In the genomic region with DNA sequence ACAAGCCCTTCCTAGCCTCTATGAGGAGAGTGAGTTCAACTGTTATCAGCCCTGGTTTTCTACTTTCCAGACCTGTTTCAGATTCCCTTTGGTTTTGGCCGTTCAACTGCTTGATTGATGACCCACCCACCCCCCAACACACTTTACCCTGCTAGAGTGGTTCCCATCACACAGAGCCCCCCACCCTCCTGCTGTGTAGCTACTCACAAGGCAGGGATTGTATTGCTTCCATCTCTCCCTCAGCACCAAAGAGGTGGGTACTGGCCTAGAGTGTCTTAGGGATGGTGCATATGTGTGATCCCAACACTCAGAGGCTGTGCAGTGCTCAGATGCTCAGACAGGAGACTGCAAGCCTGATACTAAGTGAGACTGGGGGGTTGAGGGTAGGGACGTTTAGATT, we compare ENCODE assay signal across 18 mouse cellular contexts. TPM values are rescaled to one million over a fixed set of nuclear protein-coding genes. Genes with fewer than 3 reads are reported as not detected.
A peak's percentile ranks its signal among the peaks of the same experiment; 100 is the strongest.
DNase-seq lines count a peak whose midpoint lies in the region; ATAC-seq and TF ChIP-seq lines count a peak whose summit lies in the region.
"Had no signal": no experiment of that assay in that cellular context is flagged by ENCODE, and none has a peak within 500 bp of the region (broad histone marks: within the 10 kb centered on the region; RNA-seq: fewer than 3 reads in every experiment).

No protein-coding gene starts in this region.

- TF ChIP-seq CTCF in testis, adult 2 months (IDR thresholded peaks at IDR 0.05; ENCODE audit: control insufficient read depth, insufficient read depth, insufficient replicate concordance, low read depth, low read length), result no peak

- no peaks in the 10 kb centered on the region for H3K9me3 ChIP-seq in hindbrain, embryonic 11.5 days (ENCODE audit: control insufficient read depth, low read length)
- 0 out of 2 replicates have a peak, but pooled peaks cover 4% of the 10 kb centered on the region for H3K9me3 ChIP-seq in midbrain, embryonic 13.5 days
- H3K9me3 ChIP-seq: intestine, embryonic 15.5 days had no signal

- H3K27ac ChIP-seq in testis, adult 2 months (ENCODE audit: control insufficient read depth, insufficient read depth, low read depth, low read length), result no peak overlapping the region
- H3K27ac ChIP-seq in hindbrain, embryonic 11.5 days (ENCODE audit: low read depth, low read length), result peak overlapping the region; percentile 87
- H3K27ac ChIP-seq in midbrain, embryonic 13.5 days, result peak overlapping the region; percentile 89
- H3K27ac ChIP-seq: intestine, embryonic 15.5 days; liver, embryonic 14.5 days had no signal

- H3K4me2 ChIP-seq in hindbrain, embryonic 11.5 days (replicated peaks; ENCODE audit: low read depth, low read length), result no peak overlapping the region
- H3K4me2 ChIP-seq in midbrain, embryonic 13.5 days (replicated peaks), result peak overlapping the region; percentile 74

- H3K27me3 ChIP-seq in testis, adult 2 months (ENCODE audit: control insufficient read depth, insufficient read depth, low read length), result no peaks in the 10 kb centered on the region
- H3K27me3 ChIP-seq in hindbrain, embryonic 11.5 days (ENCODE audit: control insufficient read depth, insufficient read depth, low read length), result no peaks in the 10 kb centered on the region
- H3K27me3 ChIP-seq in midbrain, embryonic 13.5 days, result no peaks in the 10 kb centered on the region
- H3K27me3 ChIP-seq: intestine, embryonic 15.5 days had no signal

- 0 out of 2 replicates have a peak, but pooled peaks have one; percentile 9 for ATAC-seq in hindbrain, embryonic 11.5 days (ENCODE audit: low FRiP score)
- no peak for ATAC-seq in midbrain, embryonic 13.5 days
- ATAC-seq: intestine, embryonic 15.5 days had no signal

- no peak overlapping the region for H3K9ac ChIP-seq in hindbrain, embryonic 11.5 days (ENCODE audit: low read depth, low read length)
- H3K9ac ChIP-seq in midbrain, embryonic 13.5 days (replicated peaks), result 0 out of 2 replicates have a peak overlapping the region, but pooled peaks have one; percentile 5
- H3K9ac ChIP-seq: intestine, embryonic 15.5 days; liver, embryonic 14.5 days had no signal

- H3K4me1 ChIP-seq in testis, adult 2 months (ENCODE audit: control insufficient read depth, insufficient read depth, low read length), result peaks cover 3% of the 10 kb centered on the region
- no peaks in the 10 kb centered on the region; the same call in 1 of the 2 replicates for H3K4me1 ChIP-seq in hindbrain, embryonic 11.5 days (replicated peaks; ENCODE audit: control insufficient read depth, insufficient read depth, low read length)
- H3K4me1 ChIP-seq in midbrain, embryonic 13.5 days (replicated peaks), result peaks cover 30% of the 10 kb centered on the region

- 43% methylated on average over 2 of the region's 2 CpGs for WGBS in hindbrain, embryonic 11.5 days
- 31% methylated on average over 2 of the region's 2 CpGs for WGBS in midbrain, embryonic 13.5 days

- H3K36me3 ChIP-seq in testis, adult 2 months (ENCODE audit: control insufficient read depth, insufficient read depth, low read length), result no peaks in the 10 kb centered on the region
- H3K36me3 ChIP-seq in hindbrain, embryonic 11.5 days (ENCODE audit: control insufficient read depth, insufficient read depth, low read length), result no peaks in the 10 kb centered on the region
- H3K36me3 ChIP-seq in midbrain, embryonic 13.5 days, result peaks cover 14% of the 10 kb centered on the region

- H3K4me3 ChIP-seq in testis, adult 2 months (ENCODE audit: control insufficient read depth, low read depth, low read length), result peak overlapping the region; percentile 22
- no peak overlapping the region for H3K4me3 ChIP-seq in hindbrain, embryonic 11.5 days (ENCODE audit: low read depth, low read length)
- 0 out of 2 replicates have a peak overlapping the region, but pooled peaks have one; percentile 80 for H3K4me3 ChIP-seq in midbrain, embryonic 13.5 days (replicated peaks)
- H3K4me3 ChIP-seq: intestine, embryonic 15.5 days had no signal

- no peak for TF ChIP-seq POLR2A in testis, adult 2 months (IDR thresholded peaks at IDR 0.05; ENCODE audit: control insufficient read depth, low read depth, low read length)

- no peak for DNase-seq in testis, postnatal 10 days (ENCODE audit: low spot score)
- no peak for DNase-seq in hindbrain, embryonic 11.5 days (ENCODE audit: low spot score)
- DNase-seq in urinary bladder, adult 18-20 months (ENCODE audit: low spot score in 2 of 2), result no peak
- no peak for DNase-seq in cerebellum, adult 18-20 months
- DNase-seq in ovary, postnatal 10 days (ENCODE audit: low spot score), result no peak
- DNase-seq in heart, adult 9 months (ENCODE audit: low spot score in 2 of 2), result no peak
- DNase-seq: adrenal gland, postnatal 14 days; heart, adult 18-20 months; heart, postnatal 10 days; kidney, postnatal 25 days; lung, postnatal 4 days; spleen, adult 18-20 months had no signal

RNA-seq across cellular contexts. Expression of gene Trp53rka, which starts 1.4 kb away (rescaled TPM):
- polyA plus RNA-seq in testis, adult 2 months (2012; rRNA removed), result 8.0 and 9.2 TPM in 2 replicates
- polyA plus RNA-seq in hindbrain, embryonic 11.5 days (2014; fragmentation: Nextera tagmentation; extraction: Ambion mirVana), result 51.3 and 53.5 TPM in 2 replicates
- polyA plus RNA-seq in midbrain, embryonic 13.5 days (2015; fragmentation: Nextera tagmentation; extraction: Ambion mirVana), result 44.2 and 47.8 TPM in 2 replicates

RNA-seq across cellular contexts. Expression of gene Slc2a10, which starts 9.1 kb away (rescaled TPM):
- polyA plus RNA-seq in testis, adult 2 months (2012; rRNA removed), result 0.26 and 0.94 TPM in 2 replicates
- polyA plus RNA-seq in hindbrain, embryonic 11.5 days (2014; fragmentation: Nextera tagmentation; extraction: Ambion mirVana), result 2.3 and 3.2 TPM in 2 replicates
- 2.4 and 2.6 TPM in 2 replicates for polyA plus RNA-seq in midbrain, embryonic 13.5 days (2015; fragmentation: Nextera tagmentation; extraction: Ambion mirVana)
- polyA plus RNA-seq: G1E had no signal

RNA-seq across cellular contexts. Expression of gene Slc13a3, which starts 21.5 kb away (rescaled TPM):
- polyA plus RNA-seq in testis, adult 2 months (2012; rRNA removed), result 0.67 and 0.85 TPM in 2 replicates
- 0.14 and 0.17 TPM in 2 replicates for polyA plus RNA-seq in hindbrain, embryonic 11.5 days (2014; fragmentation: Nextera tagmentation; extraction: Ambion mirVana)
- polyA plus RNA-seq in midbrain, embryonic 13.5 days (2015; fragmentation: Nextera tagmentation; extraction: Ambion mirVana), result 3.4 TPM in 2 replicates
- polyA plus RNA-seq: G1E; limb, embryonic 11.5 days had no signal
